In genomic region chr2:109958692-109959406, GRCm38 (mm10) we compare ENCODE assay signal across 9 mouse cellular contexts. TPM values are rescaled to one million over a fixed set of nuclear protein-coding genes. Genes with fewer than 3 reads are reported as not detected.
A peak's percentile ranks its signal among the peaks of the same experiment; 100 is the strongest.
DNase-seq lines count a peak whose midpoint lies in the region; ATAC-seq and TF ChIP-seq lines count a peak whose summit lies in the region.
"Had no signal": no experiment of that assay in that cellular context is flagged by ENCODE, and none has a peak within 500 bp of the region (broad histone marks: within the 10 kb centered on the region; RNA-seq: fewer than 3 reads in every experiment).

No protein-coding gene starts in this region.

- peaks cover 40% of the 10 kb centered on the region for H3K79me2 ChIP-seq in C2C12 (ENCODE audit: control insufficient read depth, insufficient read depth)

- no peak overlapping the region for H3K4me2 ChIP-seq in kidney, embryonic 15.5 days
- H3K4me2 ChIP-seq in intestine, embryonic 16.5 days (ENCODE audit: low read depth, low read length), result no peak overlapping the region
- H3K4me2 ChIP-seq: midbrain, embryonic 15.5 days had no signal

- H3K36me3 ChIP-seq in kidney, embryonic 15.5 days, result no peaks in the 10 kb centered on the region
- no peaks in the 10 kb centered on the region for H3K36me3 ChIP-seq in C2C12 (ENCODE audit: control insufficient read depth, insufficient read depth)
- H3K36me3 ChIP-seq in intestine, embryonic 16.5 days (ENCODE audit: control insufficient read depth, insufficient read depth, low read length), result no peaks in the 10 kb centered on the region
- H3K36me3 ChIP-seq: midbrain, embryonic 15.5 days had no signal

- in situ Hi-C loops in Patski (cut with MboI; ENCODE audit: low pct_unique_long_range_greater_than_20kb), result no loop called here

- H3K4me1 ChIP-seq in kidney, embryonic 15.5 days, result peaks cover 21% of the 10 kb centered on the region
- H3K4me1 ChIP-seq in intestine, embryonic 16.5 days (ENCODE audit: control insufficient read depth, insufficient read depth, low read length), result peaks cover 26% of the 10 kb centered on the region

- H3K27ac ChIP-seq in kidney, embryonic 15.5 days, result peak overlapping the region; percentile 30; the same call in 1 of the 2 replicates
- H3K27ac ChIP-seq in intestine, embryonic 16.5 days (ENCODE audit: low read length), result peak overlapping the region; percentile 38; the same call in 1 of the 2 replicates
- H3K27ac ChIP-seq: left cerebral cortex, adult 2 months; midbrain, embryonic 15.5 days had no signal

- no peak overlapping the region for H3K9ac ChIP-seq in kidney, embryonic 15.5 days
- H3K9ac ChIP-seq in intestine, embryonic 16.5 days (ENCODE audit: low read depth, low read length), result no peak overlapping the region
- H3K9ac ChIP-seq: midbrain, embryonic 15.5 days had no signal

- ATAC-seq in kidney, embryonic 15.5 days (replicated peaks; ENCODE audit: low FRiP score), result peak; percentile 40; the same call in 1 of the 2 replicates
- peak; percentile 55 for ATAC-seq in Patski
- peak; percentile 55 for ATAC-seq in intestine, embryonic 16.5 days
- ATAC-seq in erythroid progenitor cell, adult 5-6 weeks (replicated peaks; ENCODE audit: low FRiP score, poor library complexity, severe bottlenecking), result no peak
- ATAC-seq: midbrain, embryonic 15.5 days had no signal

- H3K9me3 ChIP-seq in kidney, embryonic 15.5 days (replicated peaks), result no peaks in the 10 kb centered on the region
- no peaks in the 10 kb centered on the region for H3K9me3 ChIP-seq in intestine, embryonic 16.5 days (ENCODE audit: control insufficient read depth, low read length)
- H3K9me3 ChIP-seq: midbrain, embryonic 15.5 days had no signal

- CTCF ChIA-PET in Patski (lab: Charles Lee), result interaction anchor here (1.3 to 1.6 kb wide), 3 partner anchors 12 to 34 kb away, joined by 3 to 4 read pairs (median 3); no protein-coding TSS in a partner anchor

- no peak overlapping the region for H3ac ChIP-seq in C2C12 (ENCODE audit: control insufficient read depth, insufficient read length, low read depth)

- TF ChIP-seq CTCF in C2C12 (IDR thresholded peaks at IDR 0.05; ENCODE audit: control insufficient read depth, insufficient read depth, insufficient read length) (no peak), Patski (IDR thresholded peaks at IDR 0.05) (no peak)

- H3K79me3 ChIP-seq in C2C12 (ENCODE audit: low read depth), result peaks cover 15% of the 10 kb centered on the region

- H3K4me3 ChIP-seq in kidney, embryonic 15.5 days (replicated peaks), result no peak overlapping the region
- H3K4me3 ChIP-seq in C2C12 (ENCODE audit: insufficient read depth, poor library complexity, severe bottlenecking), result no peak overlapping the region
- H3K4me3 ChIP-seq in intestine, embryonic 16.5 days (ENCODE audit: low read length), result no peak overlapping the region
- H3K4me3 ChIP-seq: left cerebral cortex, adult 2 months; midbrain, embryonic 15.5 days had no signal

- no peaks in the 10 kb centered on the region for H3K27me3 ChIP-seq in kidney, embryonic 15.5 days
- H3K27me3 ChIP-seq in C2C12 (ENCODE audit: control insufficient read depth, insufficient read depth, insufficient read length) (no peaks in the 10 kb centered on the region), Patski (no peaks in the 10 kb centered on the region)
- no peaks in the 10 kb centered on the region for H3K27me3 ChIP-seq in intestine, embryonic 16.5 days (replicated peaks; ENCODE audit: control insufficient read depth, insufficient read depth, low read length)
- H3K27me3 ChIP-seq: midbrain, embryonic 15.5 days had no signal

- POLR2A ChIA-PET in Patski (lab: Charles Lee), result no interaction called here

- 71% methylated on average over 4 of the region's 4 CpGs for whole genome bisulfite sequencing in kidney, embryonic 15.5 days
- WGBS in intestine, embryonic 16.5 days, result 51% methylated on average over 4 of the region's 4 CpGs

- DNase-seq in kidney, postnatal 14 days, result no peak
- DNase-seq in Patski (ENCODE audit: low read depth, low spot score), result no peak
- no peak for DNase-seq in B cell, adult 2 months

TF ChIP-seq in C2C12, 6 proteins besides CTCF, POLR2A, EP300 and RAD21:
- peak; percentile 88 for TF ChIP-seq CEBPB (IDR thresholded peaks at IDR 0.05; ENCODE audit: low read depth)
- TF ChIP-seq USF1 (IDR thresholded peaks at IDR 0.05; ENCODE audit: low read depth), result no peak
- no peak for TF ChIP-seq MYOD1 (IDR thresholded peaks at IDR 0.05; ENCODE audit: control insufficient read depth, insufficient read length, low read depth)
- peak; percentile 65 for TF ChIP-seq FOSL1 (IDR thresholded peaks at IDR 0.05; ENCODE audit: insufficient read depth, low read length, poor library complexity, severe bottlenecking)

RNA-seq across cellular contexts. Expression of gene Lgr4, which starts 41.4 kb away (rescaled TPM):
- polyA plus RNA-seq in kidney, embryonic 15.5 days (2015; fragmentation: Nextera tagmentation; extraction: Ambion mirVana), result 27.8 and 28.0 TPM in 2 replicates
- 6.7 TPM for polyA plus RNA-seq in C2C12 (2012; fragmentation: generic; extraction: Trizol)
- 48.5 TPM for polyA plus RNA-seq in Patski (2021)
- 18.9 and 19.0 TPM in 2 replicates for polyA plus RNA-seq in intestine, embryonic 16.5 days (2015; fragmentation: Nextera tagmentation; extraction: Ambion mirVana)
- not detected in 2 replicates for total RNA-seq in erythroid progenitor cell, adult 5-6 weeks (2015; ENCODE audit: low replicate concordance)
- 0.26 TPM in 1 of 2 replicates, not detected in the other for total RNA-seq in erythroid progenitor cell, adult 5-6 weeks (2017; ENCODE audit: low replicate concordance)

RNA-seq across cellular contexts. Expression of gene Ccdc34, which starts 58.8 kb away (rescaled TPM):
- polyA plus RNA-seq in kidney, embryonic 15.5 days (2015; fragmentation: Nextera tagmentation; extraction: Ambion mirVana), result 47.1 and 49.5 TPM in 2 replicates
- polyA plus RNA-seq in C2C12 (2012; fragmentation: generic; extraction: Trizol) (18.5 TPM), Patski (2021) (30.9 TPM)
- 34.5 and 40.0 TPM in 2 replicates for polyA plus RNA-seq in intestine, embryonic 16.5 days (2015; fragmentation: Nextera tagmentation; extraction: Ambion mirVana)
- 123 and 145 TPM in 2 replicates for total RNA-seq in erythroid progenitor cell, adult 5-6 weeks (2015; ENCODE audit: low replicate concordance)
- total RNA-seq in erythroid progenitor cell, adult 5-6 weeks (2017; ENCODE audit: low replicate concordance), result 146 and 165 TPM in 2 replicates
